Mouse (Mus musculus) stomach, embryonic 16.5 days (tissue): ENCODE measurements around the gene Klf2. TPM values are rescaled to one million over a fixed set of nuclear protein-coding genes. Genes with fewer than 3 reads are reported as not detected.

ENCODE experiments used
- ATAC-seq: fragments of 200-750 bp; cut with Nextera tagmentation; 2 replicates; pipeline ENCODE4 v1.8.0; 2017; ENCODE audit warnings: moderate number of reproducible peaks, moderate TSS enrichment; ENCODE audit not compliant: insufficient read depth, low FRiP score
- H3K27ac ChIP-seq: fragments of 300-500 bp; sonication (generic); 2 replicates; pipeline ENCODE4 v1.5.1; 2014; ENCODE audit warnings: low read length
- H3K27me3 ChIP-seq: fragments of 300-500 bp; sonication (generic); 2 replicates; pipeline ENCODE4 v1.6.1; 2014; ENCODE audit warnings: low read length, control low read depth, mixed read lengths; ENCODE audit not compliant: control insufficient read depth, insufficient read depth
- H3K36me3 ChIP-seq: fragments of 300-500 bp; sonication (generic); 2 replicates; pipeline ENCODE4 v1.6.1; 2014; ENCODE audit warnings: low read length; ENCODE audit not compliant: control insufficient read depth, insufficient read depth
- H3K4me1 ChIP-seq: fragments of 300-500 bp; sonication (generic); 2 replicates; pipeline ENCODE4 v1.6.1; 2014; ENCODE audit warnings: low read length, control low read depth, mixed read lengths; ENCODE audit not compliant: control insufficient read depth, insufficient read depth
- H3K4me2 ChIP-seq: fragments of 300-500 bp; sonication (generic); 2 replicates; pipeline ENCODE4 v1.6.1; 2014; ENCODE audit warnings: low read depth, low read length, mixed read lengths
- H3K4me3 ChIP-seq: fragments of 300-500 bp; sonication (generic); replicated peaks from 2 replicates; pipeline ENCODE4 v1.5.1; 2014; ENCODE audit warnings: mild to moderate bottlenecking, low read length
- H3K9ac ChIP-seq: fragments of 300-500 bp; sonication (generic); 2 replicates; pipeline ENCODE4 v1.6.1; 2014; ENCODE audit warnings: low read length
- H3K9me3 ChIP-seq: fragments of 300-500 bp; sonication (generic); replicated peaks from 2 replicates; pipeline ENCODE4 v1.6.1; 2016; ENCODE audit warnings: low read length, control low read depth; ENCODE audit not compliant: control insufficient read depth
- WGBS: fragments of 180-500 bp; shearing (Covaris S2); extraction: QIAGEN DNeasy Blood & Tissue Kit; methylation state at CpG from one replicate; pipeline ENCODE4 v1.1.7; 2014; 5-methylcytosine and 5-hydroxymethylcytosine counted together
- polyA plus RNA-seq: library from polyadenylated mRNA; unstranded; fragments of >200 nt; fragmentation: Nextera tagmentation; extraction: Ambion mirVana; gene quantifications from 2 replicates; pipeline ENCODE4 v1.2.1, GENCODE M21; 2015

Klf2 gene
- polyA plus RNA-seq, 1 experiment from 2014 or later: 3.8 TPM

GRCm38 (mm10) chr8:72323131-72323725 lies 4.4 kb downstream of the Klf2 start:
- no peaks in the 10 kb centered on the region for H3K36me3 ChIP-seq
- 58% methylated on average over 6 of the region's 6 CpGs for WGBS
- no peak for ATAC-seq
- H3K27ac ChIP-seq: no peak overlapping the region
- no peak overlapping the region for H3K9ac ChIP-seq
- no peak overlapping the region for H3K4me3 ChIP-seq
- H3K4me1 ChIP-seq: peaks cover 27% of the 10 kb centered on the region
- H3K9me3 ChIP-seq: no peaks in the 10 kb centered on the region
- no peak overlapping the region; the same call in 1 of the 2 replicates for H3K4me2 ChIP-seq
- H3K27me3 ChIP-seq: peaks cover 21% of the 10 kb centered on the region

- no peaks in the 10 kb centered on the region for H3K36me3 ChIP-seq
- 80% methylated on average over 10 of the region's 10 CpGs for WGBS
- H3K9me3 ChIP-seq: no peaks in the 10 kb centered on the region
- H3K27me3 ChIP-seq: peaks cover 21% of the 10 kb centered on the region
- no peak overlapping the region for H3K27ac ChIP-seq
- no peak for ATAC-seq
- no peak overlapping the region for H3K4me3 ChIP-seq
- no peak overlapping the region for H3K4me2 ChIP-seq
- H3K9ac ChIP-seq: no peak overlapping the region
- H3K4me1 ChIP-seq: peaks cover 27% of the 10 kb centered on the region
These were observed 5.3 kb downstream of the Klf2 start for GRCm38 (mm10) chr8:72324036-72324706.

GRCm38 (mm10) chr8:72324708-72325107 lies 5.9 kb downstream of the Klf2 start:
- no peak overlapping the region for H3K9ac ChIP-seq
- 73% methylated on average over 2 of the region's 2 CpGs for WGBS
- ATAC-seq: no peak
- H3K36me3 ChIP-seq: no peaks in the 10 kb centered on the region
- H3K4me1 ChIP-seq: peaks cover 23% of the 10 kb centered on the region
- H3K9me3 ChIP-seq: no peaks in the 10 kb centered on the region
- no peak overlapping the region for H3K27ac ChIP-seq
- H3K4me3 ChIP-seq: no peak overlapping the region
- H3K27me3 ChIP-seq: peaks cover 16% of the 10 kb centered on the region
- H3K4me2 ChIP-seq: no peak overlapping the region

- 83% methylated on average over 3 of the region's 3 CpGs for WGBS
- ATAC-seq: no peak
These were observed 10.3 kb downstream of the Klf2 start for GRCm38 (mm10) chr8:72329116-72329515.

GRCm38 (mm10) chr8:72330806-72331516 lies 12.1 kb downstream of the Klf2 start:
- H3K4me1 ChIP-seq: no peaks in the 10 kb centered on the region
- WGBS: 86% methylated on average over 6 of the region's 6 CpGs
- no peak overlapping the region for H3K27ac ChIP-seq
- no peaks in the 10 kb centered on the region for H3K27me3 ChIP-seq
- no peak overlapping the region for H3K4me2 ChIP-seq
- no peaks in the 10 kb centered on the region for H3K36me3 ChIP-seq
- ATAC-seq: no peak
- no peaks in the 10 kb centered on the region for H3K9me3 ChIP-seq
- H3K4me3 ChIP-seq: no peak overlapping the region
- H3K9ac ChIP-seq: no peak overlapping the region

More at GRCm38 (mm10) chr8:72329116-72329515, 10.3 kb downstream of the Klf2 start:
- Histone ChIP-seq H3K27me3 (no peaks in the 10 kb centered on the region), H3K9me3 (no peaks in the 10 kb centered on the region), H3K36me3 (no peaks in the 10 kb centered on the region), H3K4me1 (no peaks in the 10 kb centered on the region), H3K4me3 (no peak overlapping the region), H3K4me2 (no peak overlapping the region), H3K27ac (no peak overlapping the region), H3K9ac (no peak overlapping the region)

DNA sequence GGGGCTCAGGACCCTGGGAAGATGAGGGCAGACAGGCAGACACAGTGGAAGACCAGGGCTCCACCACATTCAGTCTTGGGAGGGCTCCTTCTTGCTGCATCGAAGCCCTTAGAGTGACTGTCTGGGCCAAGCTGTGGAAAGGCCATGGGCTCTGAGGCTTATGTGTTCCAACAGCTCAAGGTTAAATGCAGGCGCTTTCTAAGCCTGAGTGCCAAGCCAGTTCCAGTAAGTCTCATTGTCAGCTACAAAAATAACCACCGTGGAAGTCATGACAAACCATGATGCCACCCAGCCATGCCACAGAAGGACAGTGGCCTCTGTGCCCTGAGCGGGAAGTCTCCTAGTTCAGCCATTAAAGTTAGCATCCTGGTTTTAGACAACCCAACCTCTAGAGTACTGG lies 12.8 kb downstream of the Klf2 start:
- Histone ChIP-seq H3K9ac (no peak overlapping the region), H3K27me3 (no peaks in the 10 kb centered on the region), H3K4me1 (no peaks in the 10 kb centered on the region), H3K27ac (no peak overlapping the region), H3K9me3 (no peaks in the 10 kb centered on the region), H3K36me3 (no peaks in the 10 kb centered on the region), H3K4me2 (no peak overlapping the region), H3K4me3 (no peak overlapping the region)
- ATAC-seq: no peak
- WGBS: 87% methylated on average over 4 of the region's 4 CpGs

- Histone ChIP-seq H3K9me3 (no peaks in the 10 kb centered on the region), H3K4me1 (no peaks in the 10 kb centered on the region), H3K4me2 (no peak overlapping the region), H3K4me3 (no peak overlapping the region), H3K9ac (no peak overlapping the region), H3K36me3 (no peaks in the 10 kb centered on the region), H3K27ac (no peak overlapping the region), H3K27me3 (no peaks in the 10 kb centered on the region)
- whole genome bisulfite sequencing: 49% methylated on average over 3 of the region's 3 CpGs
- ATAC-seq: no peak
These were observed 14.8 kb downstream of the Klf2 start for GRCm38 (mm10) chr8:72333429-72334143.

- Histone ChIP-seq H3K9ac (no peak overlapping the region), H3K27ac (no peak overlapping the region), H3K4me1 (no peaks in the 10 kb centered on the region), H3K4me3 (no peak overlapping the region), H3K27me3 (no peaks in the 10 kb centered on the region), H3K4me2 (no peak overlapping the region), H3K9me3 (no peaks in the 10 kb centered on the region), H3K36me3 (no peaks in the 10 kb centered on the region)
- WGBS: 79% methylated on average over 4 of the region's 4 CpGs
- no peak for ATAC-seq
These were observed 15.4 kb downstream of the Klf2 start for GRCm38 (mm10) chr8:72334144-72334641.
